Mouse (Mus musculus): ENCODE measurements around the gene Hsd3b2. TPM values are rescaled to one million over a fixed set of nuclear protein-coding genes. Genes with fewer than 3 reads are reported as not detected.

Gene Hsd3b2
- total RNA-seq (2012; rRNA removed) (not detected in 2 replicates), total RNA-seq (2014; rRNA removed) (not detected in 2 replicates), polyA plus RNA-seq (2012; ENCODE audit: insufficient read length, low read depth) (not detected in 2 replicates)

DNA sequence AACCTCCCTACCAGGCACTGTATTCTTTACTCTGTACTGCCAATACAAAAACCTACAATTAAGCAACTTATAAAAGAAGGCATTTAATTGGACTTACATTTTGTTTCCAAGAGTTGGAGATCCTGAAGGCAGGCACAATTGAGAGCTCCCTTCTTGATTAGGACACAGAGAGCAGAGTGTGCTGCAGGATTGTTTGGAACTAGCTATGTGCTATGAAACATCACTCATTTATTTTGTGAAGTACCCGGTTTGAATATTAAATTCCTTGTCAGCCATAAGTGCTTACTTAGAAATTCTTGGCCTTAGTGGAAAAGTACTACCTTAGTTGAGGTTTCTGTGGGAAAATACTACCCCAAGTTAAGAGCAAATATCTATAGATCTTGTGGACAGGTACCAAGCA lies at the start of gene Hsd3b2:
Gene Hsd3b2 (minus strand): TSS at position 168 of the 400 bp plus-strand sequence.
- Histone ChIP-seq H3K27ac (ENCODE audit: insufficient read depth, low read depth) (no peak within 1 kb of the TSS), H3K36me3 (replicated peaks in 1 of 2; ENCODE audit: control insufficient read depth in 1 of 2, insufficient read depth in 1 of 2, low read length in 1 of 2) (no peaks in the 10 kb centered on the region), H3K9me3 (replicated peaks; ENCODE audit: low read length) (no peaks in the 10 kb centered on the region), H3K79me2 (replicated peaks; ENCODE audit: control insufficient read depth, extremely low read depth, insufficient read depth, poor library complexity, severe bottlenecking) (no peaks in the 10 kb centered on the region), H3K4me2 (ENCODE audit: insufficient read depth, low read depth, poor library complexity, severe bottlenecking) (no peak within 1 kb of the TSS), H3K4me1 (ENCODE audit: control insufficient read depth in 1 of 2, insufficient read depth in 2 of 2) (no peaks in the 10 kb centered on the region), H3K27me3 (replicated peaks) (peaks cover 15% of the 10 kb centered on the region), H3K4me3 (replicated peaks in 1 of 3; ENCODE audit: low read depth in 2 of 3, low read length in 2 of 3, poor library complexity in 1 of 3) (no peak within 1 kb of the TSS), H3K9ac (ENCODE audit: insufficient read depth, low read depth) (no peak within 1 kb of the TSS)
- TF ChIP-seq MAX (IDR thresholded peaks at IDR 0.05; ENCODE audit: low read length) = no peak
- TF ChIP-seq KAT2A (IDR thresholded peaks at IDR 0.05; ENCODE audit: insufficient replicate concordance, low read length) = no peak
- TF ChIP-seq PAX5 (IDR thresholded peaks at IDR 0.05; ENCODE audit: low read length) = no peak
- no peak for TF ChIP-seq CHD2 (IDR thresholded peaks at IDR 0.05; ENCODE audit: low read length)
- no peak for TF ChIP-seq HCFC1 (IDR thresholded peaks at IDR 0.05; ENCODE audit: low read depth, low read length)
- no peak for TF ChIP-seq GABPA (IDR thresholded peaks at IDR 0.05; ENCODE audit: insufficient replicate concordance, low read depth, low read length)
- no peak for TF ChIP-seq ZKSCAN1 (IDR thresholded peaks at IDR 0.05; ENCODE audit: borderline replicate concordance, low read depth, low read length)
- TF ChIP-seq JUN (IDR thresholded peaks at IDR 0.05; ENCODE audit: insufficient read depth, low read depth, low read length) = no peak
- TF ChIP-seq E2F4 (IDR thresholded peaks at IDR 0.05; ENCODE audit: insufficient replicate concordance, low read depth, low read length) = no peak
- no peak for TF ChIP-seq RAD21 (IDR thresholded peaks at IDR 0.05; ENCODE audit: low read depth, low read length)
- TF ChIP-seq NELFE (IDR thresholded peaks at IDR 0.05; ENCODE audit: low read depth, low read length) = no peak
- TF ChIP-seq POLR2A (IDR thresholded peaks at IDR 0.05; ENCODE audit: low read depth, low read length) = no peak
- no peak for TF ChIP-seq POLR2AphosphoS2 (IDR thresholded peaks at IDR 0.05; ENCODE audit: low read depth, low read length)
- no peak for TF ChIP-seq ETS1 (conservative IDR thresholded peaks at IDR 0.05; ENCODE audit: low read depth, low read length)
- no peak for TF ChIP-seq RCOR1 (conservative IDR thresholded peaks at IDR 0.05; ENCODE audit: low read depth, low read length)
- TF ChIP-seq IRF4 (IDR thresholded peaks at IDR 0.05; ENCODE audit: low read depth, low read length) = no peak
- TF ChIP-seq ZC3H11A (IDR thresholded peaks at IDR 0.05; ENCODE audit: low read depth, low read length) = no peak
- TF ChIP-seq SMC3 (IDR thresholded peaks at IDR 0.05; ENCODE audit: low read depth, low read length) = no peak
- DNase-seq (ENCODE audit: extremely low read depth) = no peak
- in situ Hi-C loops (cut with MboI; ENCODE audit: low pct_ligation_motif_present, low pct_unique_long_range_greater_than_20kb, low sequenced_read_pairs) = no loop called here
- dilution Hi-C loops (cut with MboI; ENCODE audit: extremely low pct_ligation_motif_present, extremely low pct_unique_long_range_greater_than_20kb, low sequenced_read_pairs) = no loop called here

DNA sequence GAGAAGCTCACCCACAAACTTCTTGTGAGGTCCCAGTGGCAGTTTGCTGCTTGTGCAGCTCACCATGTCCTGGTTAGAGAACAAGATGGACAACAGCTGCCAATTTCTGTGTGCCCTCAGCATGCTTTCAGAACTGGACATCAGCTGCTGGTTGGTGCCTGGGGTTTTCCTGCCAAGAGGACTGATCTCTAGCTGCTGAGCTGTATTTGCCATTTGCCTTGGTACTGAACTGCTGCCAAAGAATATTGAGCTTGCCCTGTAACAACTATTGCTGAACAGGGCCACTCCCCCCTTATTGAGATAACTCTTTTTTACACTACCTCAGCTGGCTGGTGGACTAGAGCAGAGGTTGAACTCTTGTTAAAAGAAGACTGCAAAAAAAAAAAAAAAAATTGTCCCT lies 39.8 kb upstream of the Hsd3b2 start:
- H3K27ac ChIP-seq (ENCODE audit: insufficient read depth, low read depth) = no peak overlapping the region
- H3K27me3 ChIP-seq (replicated peaks) = peaks cover 8% of the 10 kb centered on the region
- no peak for TF ChIP-seq ZMIZ1 (IDR thresholded peaks at IDR 0.05; ENCODE audit: low read depth, low read length)
- no peak for TF ChIP-seq UBTF (IDR thresholded peaks at IDR 0.05; ENCODE audit: low read depth, low read length)
- TF ChIP-seq KAT2A (IDR thresholded peaks at IDR 0.05; ENCODE audit: insufficient replicate concordance, low read length) = no peak
- TF ChIP-seq NRF1 (IDR thresholded peaks at IDR 0.05; ENCODE audit: low read depth, low read length) = no peak
- TF ChIP-seq TBP (conservative IDR thresholded peaks at IDR 0.05; ENCODE audit: low read depth, low read length) = no peak
- TF ChIP-seq MAX (IDR thresholded peaks at IDR 0.05; ENCODE audit: low read length) = no peak
- no peak for TF ChIP-seq ZKSCAN1 (IDR thresholded peaks at IDR 0.05; ENCODE audit: borderline replicate concordance, low read depth, low read length)
- TF ChIP-seq BHLHE40 (IDR thresholded peaks at IDR 0.05; ENCODE audit: low read depth, low read length) = no peak
- TF ChIP-seq JUN (IDR thresholded peaks at IDR 0.05; ENCODE audit: insufficient read depth, low read depth, low read length) = no peak
- TF ChIP-seq CHD1 (IDR thresholded peaks at IDR 0.05; ENCODE audit: low read depth, low read length) = no peak
- no peak for TF ChIP-seq JUND (conservative IDR thresholded peaks at IDR 0.05; ENCODE audit: low read depth, low read length)
- TF ChIP-seq MAZ (IDR thresholded peaks at IDR 0.05; ENCODE audit: low read depth, low read length) = no peak
- TF ChIP-seq NELFE (IDR thresholded peaks at IDR 0.05; ENCODE audit: low read depth, low read length) = no peak
- TF ChIP-seq SIN3A (IDR thresholded peaks at IDR 0.05; ENCODE audit: low read length) = no peak
- no peak for TF ChIP-seq MXI1 (IDR thresholded peaks at IDR 0.05; ENCODE audit: low read depth, low read length)
- no peak for TF ChIP-seq MEF2A (IDR thresholded peaks at IDR 0.05; ENCODE audit: borderline replicate concordance, low read depth, low read length)
- no peak for TF ChIP-seq GABPA (IDR thresholded peaks at IDR 0.05; ENCODE audit: insufficient replicate concordance, low read depth, low read length)
- H3K4me2 ChIP-seq (ENCODE audit: insufficient read depth, low read depth, poor library complexity, severe bottlenecking) = no peak overlapping the region
- no peak overlapping the region for H3K9ac ChIP-seq (ENCODE audit: insufficient read depth, low read depth)
- H3K36me3 ChIP-seq (replicated peaks in 1 of 2; ENCODE audit: control insufficient read depth in 1 of 2, insufficient read depth in 1 of 2, low read length in 1 of 2) = no peaks in the 10 kb centered on the region
- no peaks in the 10 kb centered on the region for H3K79me2 ChIP-seq (replicated peaks; ENCODE audit: control insufficient read depth, extremely low read depth, insufficient read depth, poor library complexity, severe bottlenecking)
- in situ Hi-C loops (cut with MboI; ENCODE audit: low pct_ligation_motif_present, low pct_unique_long_range_greater_than_20kb, low sequenced_read_pairs) = no loop called here
- no peak overlapping the region for H3K4me3 ChIP-seq (replicated peaks in 1 of 3; ENCODE audit: low read depth in 2 of 3, low read length in 2 of 3, poor library complexity in 1 of 3)
- H3K4me1 ChIP-seq (ENCODE audit: control insufficient read depth in 1 of 2, insufficient read depth in 2 of 2) = no peaks in the 10 kb centered on the region
- DNase-seq (ENCODE audit: extremely low read depth) = no peak
- dilution Hi-C loops (cut with MboI; ENCODE audit: extremely low pct_ligation_motif_present, extremely low pct_unique_long_range_greater_than_20kb, low sequenced_read_pairs) = no loop called here
- H3K9me3 ChIP-seq (replicated peaks; ENCODE audit: low read length) = no peaks in the 10 kb centered on the region

Measured in CH12.LX (cell line).